Mouse (Mus musculus): ENCODE measurements around the gene Gm49388. TPM values are rescaled to one million over a fixed set of nuclear protein-coding genes. Genes with fewer than 3 reads are reported as not detected.

Gm49388 gene
- polyA plus RNA-seq, 1 experiment = not detected

GRCm38 (mm10) chr7:127778350-127778749 is 7.1 kb upstream of the Gm49388 start:
- H3K36me3 ChIP-seq (ENCODE audit: control insufficient read depth, insufficient read depth, low read length) = peaks cover 3% of the 10 kb centered on the region; the same call in 1 of the 2 replicates
- peaks cover 3% of the 10 kb centered on the region; the same call in 1 of the 2 replicates for H3K4me1 ChIP-seq (ENCODE audit: control insufficient read depth, insufficient read depth, low read length)
- peak overlapping the region; percentile 90; the same call in 1 of the 2 replicates for H3K4me3 ChIP-seq (ENCODE audit: insufficient read depth, low read depth, low read length)
- no peaks in the 10 kb centered on the region for H3K27me3 ChIP-seq (replicated peaks; ENCODE audit: control insufficient read depth, insufficient read depth, low read length)
- WGBS = 78% methylated on average over 4 of the region's 4 CpGs
- no peak overlapping the region for H3K27ac ChIP-seq (ENCODE audit: insufficient read depth, low read depth, low read length)
- no peak for TF ChIP-seq CTCF (conservative IDR thresholded peaks at IDR 0.05; ENCODE audit: insufficient read depth, insufficient read length, low read depth, low read length)
- TF ChIP-seq POLR2A (IDR thresholded peaks at IDR 0.05; ENCODE audit: low read depth, low read length) = no peak
- DNase-seq = no peak

- H3K27ac ChIP-seq (ENCODE audit: insufficient read depth, low read depth, low read length) = no peak overlapping the region
- H3K27me3 ChIP-seq (replicated peaks; ENCODE audit: control insufficient read depth, insufficient read depth, low read length) = no peaks in the 10 kb centered on the region
- H3K36me3 ChIP-seq (ENCODE audit: control insufficient read depth, insufficient read depth, low read length) = peaks cover 2% of the 10 kb centered on the region
- TF ChIP-seq POLR2A (IDR thresholded peaks at IDR 0.05; ENCODE audit: low read depth, low read length) (no peak), CTCF (conservative IDR thresholded peaks at IDR 0.05; ENCODE audit: insufficient read depth, insufficient read length, low read depth, low read length) (no peak)
- WGBS = 92% methylated on average over 23 of the region's 23 CpGs
- no peak for DNase-seq
- no peak overlapping the region for H3K4me3 ChIP-seq (ENCODE audit: insufficient read depth, low read depth, low read length)
- peaks cover 7% of the 10 kb centered on the region; the same call in 1 of the 2 replicates for H3K4me1 ChIP-seq (ENCODE audit: control insufficient read depth, insufficient read depth, low read length)
Observed at GRCm38 (mm10) chr7:127797076-127797845, 11.9 kb downstream of the Gm49388 start.

GRCm38 (mm10) chr7:127798591-127798990 is 13.2 kb downstream of the Gm49388 start:
- H3K4me3 ChIP-seq (ENCODE audit: insufficient read depth, low read depth, low read length) = no peak overlapping the region
- H3K36me3 ChIP-seq (ENCODE audit: control insufficient read depth, insufficient read depth, low read length) = peaks cover 2% of the 10 kb centered on the region; the same call in 1 of the 2 replicates

GRCm38 (mm10) chr7:127799211-127799610 is 13.8 kb downstream of the Gm49388 start:
- no peak overlapping the region for H3K4me3 ChIP-seq (ENCODE audit: insufficient read depth, low read depth, low read length)
- no peaks in the 10 kb centered on the region for H3K27me3 ChIP-seq (replicated peaks; ENCODE audit: control insufficient read depth, insufficient read depth, low read length)
- H3K27ac ChIP-seq (ENCODE audit: insufficient read depth, low read depth, low read length) = no peak overlapping the region
- peaks cover 2% of the 10 kb centered on the region; the same call in 1 of the 2 replicates for H3K36me3 ChIP-seq (ENCODE audit: control insufficient read depth, insufficient read depth, low read length)
- WGBS = 87% methylated on average over 13 of the region's 13 CpGs
- H3K4me1 ChIP-seq (ENCODE audit: control insufficient read depth, insufficient read depth, low read length) = peaks cover 7% of the 10 kb centered on the region; the same call in 1 of the 2 replicates
- no peak for TF ChIP-seq POLR2A (IDR thresholded peaks at IDR 0.05; ENCODE audit: low read depth, low read length)
- DNase-seq = no peak

More at GRCm38 (mm10) chr7:127798591-127798990, 13.2 kb downstream of the Gm49388 start:
- H3K27me3 ChIP-seq (replicated peaks; ENCODE audit: control insufficient read depth, insufficient read depth, low read length) = no peaks in the 10 kb centered on the region
- 82% methylated on average over 4 of the region's 4 CpGs for WGBS
- no peak for TF ChIP-seq POLR2A (IDR thresholded peaks at IDR 0.05; ENCODE audit: low read depth, low read length)
- no peak for TF ChIP-seq CTCF (conservative IDR thresholded peaks at IDR 0.05; ENCODE audit: insufficient read depth, insufficient read length, low read depth, low read length)
- no peak overlapping the region for H3K27ac ChIP-seq (ENCODE audit: insufficient read depth, low read depth, low read length)
- H3K4me1 ChIP-seq (ENCODE audit: control insufficient read depth, insufficient read depth, low read length) = peaks cover 7% of the 10 kb centered on the region; the same call in 1 of the 2 replicates
- no peak for DNase-seq

- Histone ChIP-seq H3K4me1 (ENCODE audit: control insufficient read depth, insufficient read depth, low read length) (peaks cover 7% of the 10 kb centered on the region; the same call in 1 of the 2 replicates), H3K27me3 (replicated peaks; ENCODE audit: control insufficient read depth, insufficient read depth, low read length) (no peaks in the 10 kb centered on the region), H3K27ac (ENCODE audit: insufficient read depth, low read depth, low read length) (no peak overlapping the region), H3K4me3 (ENCODE audit: insufficient read depth, low read depth, low read length) (no peak overlapping the region), H3K36me3 (ENCODE audit: control insufficient read depth, insufficient read depth, low read length) (peaks cover 2% of the 10 kb centered on the region; the same call in 1 of the 2 replicates)
- TF ChIP-seq CTCF (conservative IDR thresholded peaks at IDR 0.05; ENCODE audit: insufficient read depth, insufficient read length, low read depth, low read length) = no peak
- no peak for TF ChIP-seq POLR2A (IDR thresholded peaks at IDR 0.05; ENCODE audit: low read depth, low read length)
- no peak for DNase-seq
- 78% methylated on average over 1 of the region's 1 CpGs for WGBS
Observed at GRCm38 (mm10) chr7:127799738-127800137, 14.3 kb downstream of the Gm49388 start.

- peak within 1 kb of the TSS; percentile 57 for H3K27ac ChIP-seq (ENCODE audit: insufficient read depth, low read depth, low read length)
- H3K36me3 ChIP-seq (ENCODE audit: control insufficient read depth, insufficient read depth, low read length) = peaks cover 2% of the 10 kb centered on the region; the same call in 1 of the 2 replicates
- H3K4me1 ChIP-seq (ENCODE audit: control insufficient read depth, insufficient read depth, low read length) = peaks cover 7% of the 10 kb centered on the region; the same call in 1 of the 2 replicates
- H3K27me3 ChIP-seq (replicated peaks; ENCODE audit: control insufficient read depth, insufficient read depth, low read length) = no peaks in the 10 kb centered on the region
- TF ChIP-seq POLR2A (IDR thresholded peaks at IDR 0.05; ENCODE audit: low read depth, low read length) = peak; percentile 82
- TF ChIP-seq CTCF (conservative IDR thresholded peaks at IDR 0.05; ENCODE audit: insufficient read depth, insufficient read length, low read depth, low read length) = peak; percentile 88
- 13% methylated on average over 6 of the region's 6 CpGs for WGBS
- peak; percentile 96 for DNase-seq
- H3K4me3 ChIP-seq (ENCODE audit: insufficient read depth, low read depth, low read length) = peak within 1 kb of the TSS; percentile 51
Observed at GRCm38 (mm10) chr7:127800435-127801009, 15.1 kb downstream of the Gm49388 start, which contains the start of gene Hsd3b7. TSS of gene Hsd3b7 (plus strand) at chr7:127800604.
